Mouse (Mus musculus): ENCODE data around the gene Glyat. TPM values are rescaled to one million over a fixed set of nuclear protein-coding genes. Genes with fewer than 3 reads are reported as not detected.

Glyat gene
- polyA plus RNA-seq (2015; fragmentation: Nextera tagmentation; extraction: Ambion mirVana), result 17.7 and 20.0 TPM in 2 replicates

- ATAC-seq (ENCODE audit: low FRiP score, low TSS enrichment), result no peak
- Histone ChIP-seq H3K27ac (ENCODE audit: low read length) (no peak within 1 kb of the TSS), H3K4me2 (replicated peaks; ENCODE audit: low read depth, low read length) (0 out of 2 replicates have a peak within 1 kb of the TSS, but pooled peaks have one; percentile 12), H3K4me1 (ENCODE audit: insufficient read depth, low read length) (no peaks in the 10 kb centered on the region), H3K9me3 (ENCODE audit: low read length) (no peaks in the 10 kb centered on the region), H3K36me3 (ENCODE audit: insufficient read depth, low read length) (no peaks in the 10 kb centered on the region), H3K27me3 (ENCODE audit: insufficient read depth, low read length) (no peaks in the 10 kb centered on the region), H3K4me3 (ENCODE audit: low read length) (peak within 1 kb of the TSS; percentile 5; the same call in 1 of the 2 replicates), H3K9ac (replicated peaks; ENCODE audit: low read length) (no peak within 1 kb of the TSS)
- 71% methylated on average over 4 of the region's 4 CpGs for WGBS
Observed at GRCm38 (mm10) chr19:12633176-12633575, at the start of gene Glyat. Glyat (plus strand) TSS chr19:12633308.

- Histone ChIP-seq H3K4me3 (ENCODE audit: low read length) (no peak overlapping the region), H3K27ac (ENCODE audit: low read length) (no peak overlapping the region), H3K9ac (replicated peaks; ENCODE audit: low read length) (no peak overlapping the region), H3K4me1 (ENCODE audit: insufficient read depth, low read length) (no peaks in the 10 kb centered on the region), H3K4me2 (replicated peaks; ENCODE audit: low read depth, low read length) (no peak overlapping the region), H3K27me3 (ENCODE audit: insufficient read depth, low read length) (no peaks in the 10 kb centered on the region), H3K9me3 (ENCODE audit: low read length) (no peaks in the 10 kb centered on the region), H3K36me3 (ENCODE audit: insufficient read depth, low read length) (peaks cover 11% of the 10 kb centered on the region; the same call in 1 of the 2 replicates)
- 67% methylated on average over 4 of the region's 4 CpGs for WGBS
- ATAC-seq (ENCODE audit: low FRiP score, low TSS enrichment), result no peak
Observed at GRCm38 (mm10) chr19:12585310-12585709, 47.8 kb upstream of the Glyat start.

- 15% methylated on average over 1 of the region's 1 CpGs for WGBS
Observed at GRCm38 (mm10) chr19:12591908-12592307, 41.2 kb upstream of the Glyat start.

GRCm38 (mm10) chr19:12595135-12595529 is 38.0 kb upstream of the Glyat start:
- Histone ChIP-seq H3K4me3 (ENCODE audit: low read length) (peak overlapping the region; percentile 73; the same call in 1 of the 2 replicates), H3K27ac (ENCODE audit: low read length) (no peak overlapping the region), H3K9ac (replicated peaks; ENCODE audit: low read length) (no peak overlapping the region), H3K27me3 (ENCODE audit: insufficient read depth, low read length) (no peaks in the 10 kb centered on the region), H3K36me3 (ENCODE audit: insufficient read depth, low read length) (no peaks in the 10 kb centered on the region), H3K4me1 (ENCODE audit: insufficient read depth, low read length) (peaks cover 11% of the 10 kb centered on the region), H3K4me2 (replicated peaks; ENCODE audit: low read depth, low read length) (peak overlapping the region; percentile 99), H3K9me3 (ENCODE audit: low read length) (no peaks in the 10 kb centered on the region)
- peak; percentile 0; the same call in 1 of the 2 replicates for ATAC-seq (ENCODE audit: low FRiP score, low TSS enrichment)
- WGBS, result 45% methylated on average over 2 of the region's 2 CpGs

More at GRCm38 (mm10) chr19:12591908-12592307, 41.2 kb upstream of the Glyat start:
- peaks cover 5% of the 10 kb centered on the region; the same call in 1 of the 2 replicates for H3K36me3 ChIP-seq (ENCODE audit: insufficient read depth, low read length)
- no peaks in the 10 kb centered on the region for H3K9me3 ChIP-seq (ENCODE audit: low read length)
- no peak overlapping the region for H3K9ac ChIP-seq (replicated peaks; ENCODE audit: low read length)
- no peak overlapping the region for H3K4me2 ChIP-seq (replicated peaks; ENCODE audit: low read depth, low read length)
- no peak overlapping the region for H3K4me3 ChIP-seq (ENCODE audit: low read length)
- no peaks in the 10 kb centered on the region for H3K27me3 ChIP-seq (ENCODE audit: insufficient read depth, low read length)
- peaks cover 8% of the 10 kb centered on the region for H3K4me1 ChIP-seq (ENCODE audit: insufficient read depth, low read length)
- ATAC-seq (ENCODE audit: low FRiP score, low TSS enrichment), result no peak
- H3K27ac ChIP-seq (ENCODE audit: low read length), result no peak overlapping the region

- WGBS, result under 1% methylated on average over 46 of the region's 49 CpGs
- Histone ChIP-seq H3K27ac (ENCODE audit: low read length) (peak overlapping the region; percentile 87), H3K27me3 (ENCODE audit: insufficient read depth, low read length) (no peaks in the 10 kb centered on the region), H3K4me3 (ENCODE audit: low read length) (peak overlapping the region; percentile 73), H3K9ac (replicated peaks; ENCODE audit: low read length) (peak overlapping the region; percentile 81), H3K4me2 (replicated peaks; ENCODE audit: low read depth, low read length) (peak overlapping the region; percentile 99), H3K36me3 (ENCODE audit: insufficient read depth, low read length) (no peaks in the 10 kb centered on the region), H3K4me1 (ENCODE audit: insufficient read depth, low read length) (peaks cover 11% of the 10 kb centered on the region), H3K9me3 (ENCODE audit: low read length) (no peaks in the 10 kb centered on the region)
- peak; percentile 94 for ATAC-seq (ENCODE audit: low FRiP score, low TSS enrichment)
Observed at GRCm38 (mm10) chr19:12595530-12596289, 37.4 kb upstream of the Glyat start.

GRCm38 (mm10) chr19:12596290-12597072 is 36.6 kb upstream of the Glyat start:
- H3K27me3 ChIP-seq (ENCODE audit: insufficient read depth, low read length), result no peaks in the 10 kb centered on the region
- H3K36me3 ChIP-seq (ENCODE audit: insufficient read depth, low read length), result no peaks in the 10 kb centered on the region
- H3K9me3 ChIP-seq (ENCODE audit: low read length), result no peaks in the 10 kb centered on the region
- peaks cover 11% of the 10 kb centered on the region for H3K4me1 ChIP-seq (ENCODE audit: insufficient read depth, low read length)
- peak overlapping the region; percentile 81 for H3K9ac ChIP-seq (replicated peaks; ENCODE audit: low read length)
- H3K27ac ChIP-seq (ENCODE audit: low read length), result peak overlapping the region; percentile 87
- H3K4me2 ChIP-seq (replicated peaks; ENCODE audit: low read depth, low read length), result peak overlapping the region; percentile 99
- peak; percentile 67 for ATAC-seq (ENCODE audit: low FRiP score, low TSS enrichment)
- 13% methylated on average over 23 of the region's 23 CpGs for WGBS
- H3K4me3 ChIP-seq (ENCODE audit: low read length), result peak overlapping the region; percentile 73

GRCm38 (mm10) chr19:12597073-12597405 is 36.1 kb upstream of the Glyat start:
- H3K27me3 ChIP-seq (ENCODE audit: insufficient read depth, low read length), result no peaks in the 10 kb centered on the region

GRCm38 (mm10) chr19:12598674-12599073 is 34.4 kb upstream of the Glyat start:
- WGBS, result 50% methylated on average over 3 of the region's 3 CpGs
- peaks cover 11% of the 10 kb centered on the region for H3K4me1 ChIP-seq (ENCODE audit: insufficient read depth, low read length)
- no peak overlapping the region for H3K4me3 ChIP-seq (ENCODE audit: low read length)
- ATAC-seq (ENCODE audit: low FRiP score, low TSS enrichment), result no peak
- H3K9me3 ChIP-seq (ENCODE audit: low read length), result no peaks in the 10 kb centered on the region
- no peak overlapping the region for H3K9ac ChIP-seq (replicated peaks; ENCODE audit: low read length)
- no peaks in the 10 kb centered on the region for H3K27me3 ChIP-seq (ENCODE audit: insufficient read depth, low read length)
- no peak overlapping the region for H3K27ac ChIP-seq (ENCODE audit: low read length)
- H3K4me2 ChIP-seq (replicated peaks; ENCODE audit: low read depth, low read length), result 0 out of 2 replicates have a peak overlapping the region, but pooled peaks have one; percentile 7
- H3K36me3 ChIP-seq (ENCODE audit: insufficient read depth, low read length), result no peaks in the 10 kb centered on the region

More at GRCm38 (mm10) chr19:12597073-12597405, 36.1 kb upstream of the Glyat start:
- Histone ChIP-seq H3K4me3 (ENCODE audit: low read length) (peak overlapping the region; percentile 73), H3K4me2 (replicated peaks; ENCODE audit: low read depth, low read length) (peak overlapping the region; percentile 99), H3K9me3 (ENCODE audit: low read length) (no peaks in the 10 kb centered on the region), H3K9ac (replicated peaks; ENCODE audit: low read length) (peak overlapping the region; percentile 81), H3K27ac (ENCODE audit: low read length) (peak overlapping the region; percentile 87; the same call in 1 of the 2 replicates), H3K36me3 (ENCODE audit: insufficient read depth, low read length) (no peaks in the 10 kb centered on the region), H3K4me1 (ENCODE audit: insufficient read depth, low read length) (peaks cover 11% of the 10 kb centered on the region)
- ATAC-seq (ENCODE audit: low FRiP score, low TSS enrichment), result no peak
- 61% methylated on average over 3 of the region's 3 CpGs for WGBS

- 0 out of 2 replicates have a peak within 1 kb of the TSS, but pooled peaks have one; percentile 7 for H3K4me2 ChIP-seq (replicated peaks; ENCODE audit: low read depth, low read length)
- 68% methylated on average over 1 of the region's 1 CpGs for WGBS
- H3K27me3 ChIP-seq (ENCODE audit: insufficient read depth, low read length), result no peaks in the 10 kb centered on the region
- no peaks in the 10 kb centered on the region for H3K9me3 ChIP-seq (ENCODE audit: low read length)
- peaks cover 11% of the 10 kb centered on the region for H3K4me1 ChIP-seq (ENCODE audit: insufficient read depth, low read length)
- no peak within 1 kb of the TSS for H3K27ac ChIP-seq (ENCODE audit: low read length)
- ATAC-seq (ENCODE audit: low FRiP score, low TSS enrichment), result no peak
- H3K4me3 ChIP-seq (ENCODE audit: low read length), result no peak within 1 kb of the TSS
- H3K9ac ChIP-seq (replicated peaks; ENCODE audit: low read length), result no peak within 1 kb of the TSS
- no peaks in the 10 kb centered on the region for H3K36me3 ChIP-seq (ENCODE audit: insufficient read depth, low read length)
Observed at GRCm38 (mm10) chr19:12599674-12600073, 33.4 kb upstream of the Glyat start, which contains the start of gene Gm4952. Gm4952 (plus strand) TSS chr19:12599974.
